Mouse (Mus musculus) brain, embryonic 14.5 days (tissue): ENCODE measurements at regions not wholly inside any gene's neighbourhood (a gene's known extent, or its start where the extent isn't known, plus 50 kb on each side); places are given as distances from the start of the nearest gene placed in this dataset.

Experiments used
- CTCF ChIP-seq: fragments of 200-500 bp; IDR thresholded peaks from 2 replicates; pipeline ENCODE4 v1.5.1; 2012; ENCODE audit warnings: inconsistent platforms, mild to moderate bottlenecking, moderate library complexity, borderline replicate concordance; ENCODE audit not compliant: insufficient read depth, insufficient read length; ENCODE audit errors: extremely low read depth
- POLR2A ChIP-seq: fragments of 200-500 bp; IDR thresholded peaks from 2 replicates; pipeline ENCODE4 v1.6.1; 2012; ENCODE audit warnings: mild to moderate bottlenecking, inconsistent platforms, borderline replicate concordance; ENCODE audit not compliant: poor library complexity, insufficient read depth, insufficient read length, severe bottlenecking; ENCODE audit errors: extremely low read depth

DNA sequence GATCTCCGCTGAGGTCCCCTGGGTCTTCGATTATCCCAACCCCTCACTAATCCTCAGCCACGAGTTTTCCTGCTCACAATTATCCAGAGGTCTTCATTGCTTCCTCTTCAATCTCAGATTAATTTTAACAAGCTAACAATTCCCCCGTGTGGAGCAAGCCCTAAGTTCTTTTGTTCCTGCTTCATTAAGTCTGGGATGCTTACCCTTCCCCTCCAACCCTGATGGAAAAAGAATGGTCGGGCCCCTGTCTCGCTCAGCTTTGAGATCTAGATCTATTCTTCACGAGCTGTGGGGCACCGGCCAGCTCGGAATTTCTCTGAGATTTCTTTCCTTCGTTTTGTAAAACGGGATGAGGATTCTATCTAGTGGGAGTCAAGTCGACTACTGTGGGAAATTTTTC is 65.7 kb upstream of the Ephb1 start:
- TF ChIP-seq CTCF = no peak
- TF ChIP-seq POLR2A = no peak
